Mouse (Mus musculus) midbrain, postnatal 0 days (tissue): ENCODE measurements around the gene Tedc2. TPM values are rescaled to one million over a fixed set of nuclear protein-coding genes. Genes with fewer than 3 reads are reported as not detected.

Experiments
- ATAC-seq: fragments of 200-750 bp; cut with Nextera tagmentation; 2 replicates; pipeline ENCODE4 v1.8.0; 2017; ENCODE audit warnings: moderate number of reproducible peaks, mild to moderate bottlenecking, moderate TSS enrichment, moderate library complexity; ENCODE audit not compliant: low FRiP score
- DNase-seq: peaks from one replicate; pipeline ENCODE4 v3.0.0-alpha.2; 2015; ENCODE audit warnings: low spot score
- H3K27ac ChIP-seq: fragments of 300-500 bp; sonication (generic); 2 replicates; pipeline ENCODE4 v1.5.1; 2014; ENCODE audit warnings: low read depth, mild to moderate bottlenecking, low read length, mixed read lengths
- H3K27me3 ChIP-seq: fragments of 300-500 bp; sonication (generic); 2 replicates; pipeline ENCODE4 v1.6.1; 2014; ENCODE audit warnings: low read length, control low read depth, mixed read lengths; ENCODE audit not compliant: insufficient read depth
- H3K36me3 ChIP-seq: fragments of 300-500 bp; sonication (generic); 2 replicates; pipeline ENCODE4 v1.6.1; 2014; ENCODE audit warnings: low read length, control low read depth, mixed read lengths; ENCODE audit not compliant: insufficient read depth
- H3K4me1 ChIP-seq: fragments of 300-500 bp; sonication (generic); 2 replicates; pipeline ENCODE4 v1.6.1; 2014; ENCODE audit warnings: mild to moderate bottlenecking, control low read depth, antibody characterized with exemption, low read length, mixed read lengths; ENCODE audit not compliant: insufficient read depth
- H3K4me2 ChIP-seq: fragments of 300-500 bp; sonication (generic); 2 replicates; pipeline ENCODE4 v1.6.1; 2014; ENCODE audit warnings: low read depth, mild to moderate bottlenecking, low read length, mixed read lengths; ENCODE audit not compliant: poor library complexity, severe bottlenecking
- H3K4me3 ChIP-seq: fragments of 300-500 bp; sonication (generic); 2 replicates; pipeline ENCODE4 v1.5.1; 2014; ENCODE audit warnings: low read depth, mild to moderate bottlenecking, low read length, moderate library complexity
- H3K9ac ChIP-seq: fragments of 300-500 bp; sonication (generic); replicated peaks from 2 replicates; pipeline ENCODE4 v1.6.1; 2014; ENCODE audit warnings: mild to moderate bottlenecking, low read length, moderate library complexity, mixed read lengths; ENCODE audit not compliant: poor library complexity, severe bottlenecking
- H3K9me3 ChIP-seq: fragments of 300-500 bp; sonication (generic); 2 replicates; pipeline ENCODE4 v1.6.1; 2016; ENCODE audit warnings: low read length, control low read depth
- CTCF ChIP-seq: IDR thresholded peaks from 2 replicates; pipeline ENCODE4 v1.5.1; 2016; ENCODE audit warnings: antibody characterized with exemption, mild to moderate bottlenecking
- WGBS: fragments of 180-500 bp; shearing (Covaris S2); extraction: QIAGEN DNeasy Blood & Tissue Kit; methylation state at CpG from one replicate; pipeline ENCODE4 v1.1.7; 2014; 5-methylcytosine and 5-hydroxymethylcytosine counted together
- polyA plus RNA-seq: library from polyadenylated mRNA; unstranded; fragments of >200 nt; fragmentation: Nextera tagmentation; extraction: Ambion mirVana; gene quantifications from 2 replicates; pipeline ENCODE4 v1.2.1, GENCODE M21; 2015
- total RNA-seq: library from RNA; depleted of rRNA; stranded (reverse); fragments of >200 nt; gene quantifications from 2 replicates; pipeline ENCODE4 v1.2.3, GENCODE M21; 2014

The Tedc2 gene
- total and polyA plus RNA-seq, 2 experiments from 2014 or later: 9.0 to 17.9 TPM

- 91% methylated on average over 5 of the region's 5 CpGs for WGBS
- Histone ChIP-seq H3K4me1 (peaks cover 9% of the 10 kb centered on the region), H3K4me2 (no peak overlapping the region), H3K36me3 (peaks cover 23% of the 10 kb centered on the region), H3K4me3 (no peak overlapping the region), H3K9me3 (no peaks in the 10 kb centered on the region), H3K9ac (no peak overlapping the region), H3K27me3 (no peaks in the 10 kb centered on the region), H3K27ac (no peak overlapping the region)
- TF ChIP-seq CTCF: no peak
- DNase-seq: no peak
- no peak for ATAC-seq
Measured at GRCm38 (mm10) chr17:24223513-24223912, 2.9 kb upstream of the Tedc2 start.

GRCm38 (mm10) chr17:24222653-24223052, 2.0 kb upstream of the Tedc2 start:
- no peak overlapping the region for H3K27ac ChIP-seq
- DNase-seq (no peak), ATAC-seq (no peak)
- H3K4me2 ChIP-seq: no peak overlapping the region
- TF ChIP-seq CTCF: no peak
- 81% methylated on average over 6 of the region's 6 CpGs for WGBS
- H3K4me1 ChIP-seq: peaks cover 9% of the 10 kb centered on the region
- no peak overlapping the region for H3K9ac ChIP-seq
- H3K4me3 ChIP-seq: no peak overlapping the region
- peaks cover 22% of the 10 kb centered on the region for H3K36me3 ChIP-seq
- H3K27me3 ChIP-seq: no peaks in the 10 kb centered on the region
- no peaks in the 10 kb centered on the region for H3K9me3 ChIP-seq

GRCm38 (mm10) chr17:24216836-24217235, 3.8 kb downstream of the Tedc2 start:
- peaks cover 9% of the 10 kb centered on the region for H3K4me1 ChIP-seq
- 70% methylated on average over 4 of the region's 4 CpGs for WGBS
- peaks cover 23% of the 10 kb centered on the region for H3K36me3 ChIP-seq
- DNase-seq (no peak), ATAC-seq (no peak)
- no peak overlapping the region for H3K27ac ChIP-seq
- H3K9me3 ChIP-seq: no peaks in the 10 kb centered on the region
- no peak overlapping the region for H3K4me3 ChIP-seq
- no peak for TF ChIP-seq CTCF
- no peaks in the 10 kb centered on the region for H3K27me3 ChIP-seq
- no peak overlapping the region for H3K4me2 ChIP-seq
- no peak overlapping the region for H3K9ac ChIP-seq

- TF ChIP-seq CTCF: no peak
- Histone ChIP-seq H3K36me3 (peaks cover 23% of the 10 kb centered on the region), H3K27me3 (no peaks in the 10 kb centered on the region), H3K27ac (no peak overlapping the region), H3K9me3 (no peaks in the 10 kb centered on the region), H3K4me2 (no peak overlapping the region), H3K4me1 (peaks cover 22% of the 10 kb centered on the region), H3K9ac (no peak overlapping the region), H3K4me3 (no peak overlapping the region)
- 79% methylated on average over 6 of the region's 6 CpGs for whole genome bisulfite sequencing
- DNase-seq (no peak), ATAC-seq (no peak)
Measured at GRCm38 (mm10) chr17:24213186-24213585, 7.5 kb downstream of the Tedc2 start.

- H3K27ac ChIP-seq: no peak overlapping the region; the same call in 1 of the 2 replicates
Measured at GRCm38 (mm10) chr17:24212441-24213018, 8.1 kb downstream of the Tedc2 start.

GRCm38 (mm10) chr17:24211631-24212440, 8.8 kb downstream of the Tedc2 start:
- Histone ChIP-seq H3K36me3 (peaks cover 15% of the 10 kb centered on the region; the same call in 1 of the 2 replicates), H3K9me3 (no peaks in the 10 kb centered on the region), H3K27me3 (no peaks in the 10 kb centered on the region), H3K9ac (peak overlapping the region; percentile 86), H3K27ac (peak overlapping the region; percentile 86), H3K4me3 (peak overlapping the region; percentile 54), H3K4me2 (peak overlapping the region; percentile 97), H3K4me1 (peaks cover 32% of the 10 kb centered on the region)
- WGBS: under 1% methylated on average over 37 of the region's 37 CpGs
- DNase-seq: peak; percentile 95
- TF ChIP-seq CTCF: no peak; the same call in 1 of the 2 replicates
- ATAC-seq: peak; percentile 84

More at GRCm38 (mm10) chr17:24212441-24213018, 8.1 kb downstream of the Tedc2 start:
- Histone ChIP-seq H3K4me2 (peak overlapping the region; percentile 97), H3K4me1 (peaks cover 28% of the 10 kb centered on the region), H3K4me3 (peak overlapping the region; percentile 54), H3K9me3 (no peaks in the 10 kb centered on the region), H3K36me3 (peaks cover 17% of the 10 kb centered on the region), H3K9ac (no peak overlapping the region; the same call in 1 of the 2 replicates), H3K27me3 (no peaks in the 10 kb centered on the region)
- DNase-seq (no peak), ATAC-seq (no peak; the same call in 1 of the 2 replicates)
- peak; percentile 76 for TF ChIP-seq CTCF
- WGBS: 31% methylated on average over 5 of the region's 5 CpGs
